Comparison of ENCODE assay signal across 21 mouse cellular contexts in genomic region chr1:164973790-164974189, GRCm38 (mm10). TPM values are rescaled to one million over a fixed set of nuclear protein-coding genes. Genes with fewer than 3 reads are reported as not detected.
DNase-seq lines count a peak whose midpoint lies in the region; ATAC-seq and TF ChIP-seq lines count a peak whose summit lies in the region.
"Had no signal": no experiment of that assay in that cellular context is flagged by ENCODE, and none has a peak within 500 bp of the region (broad histone marks: within the 10 kb centered on the region; RNA-seq: fewer than 3 reads in every experiment).

No protein-coding gene starts in this region.

- no peaks in the 10 kb centered on the region for H3K4me1 ChIP-seq in heart, embryonic 11.5 days (ENCODE audit: control insufficient read depth, insufficient read depth, low read length)
- H3K4me1 ChIP-seq in forebrain, postnatal 0 days (ENCODE audit: insufficient read depth), result no peaks in the 10 kb centered on the region
- peaks cover 5% of the 10 kb centered on the region; the same call in 1 of the 2 replicates for H3K4me1 ChIP-seq in midbrain, embryonic 16.5 days (ENCODE audit: control insufficient read depth, insufficient read depth, low read length)
- H3K4me1 ChIP-seq: heart, embryonic 10.5 days; hindbrain, embryonic 15.5 days; limb, embryonic 15.5 days had no signal

- peak; percentile 45 for DNase-seq in heart, adult 11 months
- peak; percentile 33 for DNase-seq in forebrain, postnatal 0 days
- no peak for DNase-seq in adrenal gland, postnatal 10 days
- DNase-seq in gastrocnemius, adult 18-20 months (ENCODE audit: low spot score), result no peak
- no peak for DNase-seq in left cerebral cortex, adult 11 months (ENCODE audit: low spot score)
- DNase-seq: cerebellum, adult 8-10 months; gastrocnemius, postnatal 36 days; heart, postnatal 14 days; kidney, adult 8-10 months; kidney, postnatal 25 days; layer of hippocampus, adult 9-11 months had no signal

- H3K9ac ChIP-seq in heart, embryonic 11.5 days (ENCODE audit: low read depth, low read length), result no peak overlapping the region
- no peak overlapping the region for H3K9ac ChIP-seq in forebrain, postnatal 0 days
- no peak overlapping the region for H3K9ac ChIP-seq in midbrain, embryonic 16.5 days (ENCODE audit: low read depth, low read length)
- H3K9ac ChIP-seq: hindbrain, embryonic 15.5 days; limb, embryonic 15.5 days had no signal

- H3K4me2 ChIP-seq in heart, embryonic 11.5 days, result no peak overlapping the region
- H3K4me2 ChIP-seq in forebrain, postnatal 0 days (ENCODE audit: low read depth), result no peak overlapping the region
- H3K4me2 ChIP-seq in midbrain, embryonic 16.5 days (ENCODE audit: low read length), result no peak overlapping the region
- H3K4me2 ChIP-seq: hindbrain, embryonic 15.5 days; limb, embryonic 15.5 days had no signal

- WGBS in heart, embryonic 11.5 days (ENCODE audit: insufficient replicate concordance), result 56% methylated on average over 3 of the region's 3 CpGs
- WGBS in forebrain, postnatal 0 days, result 3% methylated on average over 3 of the region's 3 CpGs
- 3% methylated on average over 3 of the region's 3 CpGs for WGBS in midbrain, embryonic 16.5 days

- H3K27me3 ChIP-seq in heart, embryonic 11.5 days (ENCODE audit: control insufficient read depth, insufficient read depth, low read length), result no peaks in the 10 kb centered on the region
- no peaks in the 10 kb centered on the region for H3K27me3 ChIP-seq in forebrain, postnatal 0 days (ENCODE audit: insufficient read depth, low read length)
- H3K27me3 ChIP-seq in midbrain, embryonic 16.5 days (ENCODE audit: control insufficient read depth, insufficient read depth, low read depth, low read length), result no peaks in the 10 kb centered on the region
- H3K27me3 ChIP-seq: hindbrain, embryonic 15.5 days; limb, embryonic 15.5 days had no signal

- H3K27ac ChIP-seq in heart, embryonic 11.5 days (ENCODE audit: low read depth, low read length), result no peak overlapping the region
- no peak overlapping the region for H3K27ac ChIP-seq in forebrain, postnatal 0 days (ENCODE audit: low read depth, low read length)
- 0 out of 2 replicates have a peak overlapping the region, but pooled peaks have one; percentile 39 for H3K27ac ChIP-seq in midbrain, embryonic 16.5 days (ENCODE audit: low read length)
- H3K27ac ChIP-seq: heart, embryonic 10.5 days; hindbrain, embryonic 15.5 days; limb, embryonic 15.5 days; stomach, postnatal 0 days had no signal

- H3K9me3 ChIP-seq in heart, embryonic 11.5 days (replicated peaks; ENCODE audit: control insufficient read depth, low read length), result no peaks in the 10 kb centered on the region
- H3K9me3 ChIP-seq in forebrain, postnatal 0 days (ENCODE audit: low read length), result no peaks in the 10 kb centered on the region
- H3K9me3 ChIP-seq in midbrain, embryonic 16.5 days (replicated peaks; ENCODE audit: control insufficient read depth, low read length, poor library complexity, severe bottlenecking), result no peaks in the 10 kb centered on the region
- H3K9me3 ChIP-seq: heart, embryonic 10.5 days; hindbrain, embryonic 15.5 days; limb, embryonic 15.5 days had no signal

- TF ChIP-seq CTCF in forebrain, postnatal 0 days (IDR thresholded peaks at IDR 0.05; ENCODE audit: low read depth), result no peak

- H3K4me3 ChIP-seq in heart, embryonic 11.5 days (ENCODE audit: low read depth, low read length), result no peak overlapping the region
- no peak overlapping the region for H3K4me3 ChIP-seq in forebrain, postnatal 0 days (ENCODE audit: low read depth, low read length)
- H3K4me3 ChIP-seq in midbrain, embryonic 16.5 days (ENCODE audit: low read depth, low read length), result no peak overlapping the region
- H3K4me3 ChIP-seq: heart, embryonic 10.5 days; hindbrain, embryonic 15.5 days; limb, embryonic 15.5 days had no signal

- no peaks in the 10 kb centered on the region for H3K36me3 ChIP-seq in heart, embryonic 11.5 days (ENCODE audit: control insufficient read depth, insufficient read depth, low read length)
- no peaks in the 10 kb centered on the region for H3K36me3 ChIP-seq in forebrain, postnatal 0 days (ENCODE audit: insufficient read depth)
- H3K36me3 ChIP-seq in midbrain, embryonic 16.5 days (ENCODE audit: control insufficient read depth, insufficient read depth, low read length), result no peaks in the 10 kb centered on the region
- H3K36me3 ChIP-seq: heart, embryonic 10.5 days; hindbrain, embryonic 15.5 days; limb, embryonic 15.5 days had no signal

- no peak for ATAC-seq in heart, embryonic 11.5 days (replicated peaks; ENCODE audit: insufficient number of reproducible peaks, low FRiP score, low TSS enrichment)
- ATAC-seq in common myeloid progenitor, adult 5-6 weeks (replicated peaks; ENCODE audit: low read depth, poor library complexity, severe bottlenecking), result 0 out of 2 replicates have a peak, but pooled peaks have one; percentile 22
- ATAC-seq in forebrain, postnatal 0 days, result peak; percentile 78
- ATAC-seq in midbrain, embryonic 16.5 days, result peak; percentile 91

RNA-seq across cellular contexts. Expression of gene Xcl1, which starts 38.5 kb away (rescaled TPM):
- not detected in 2 replicates for polyA plus RNA-seq in heart, embryonic 11.5 days (2014; fragmentation: Nextera tagmentation; extraction: Ambion mirVana)
- 2.5 TPM in 1 of 2 replicates, not detected in the other for total RNA-seq in common myeloid progenitor, adult 5-6 weeks (2017)
- total RNA-seq in forebrain, postnatal 0 days (2014; rRNA removed), result not detected in 2 replicates
- polyA plus RNA-seq in forebrain, postnatal 0 days (2015; fragmentation: Nextera tagmentation; extraction: Ambion mirVana), result not detected in 2 replicates
- polyA plus RNA-seq in midbrain, embryonic 16.5 days (2015; fragmentation: Nextera tagmentation; extraction: Ambion mirVana), result not detected in 2 replicates
- total RNA-seq in adrenal gland, postnatal 10 days (2021), result not detected
- not detected for total RNA-seq in gastrocnemius, adult 18-20 months (2021)
- total RNA-seq: adrenal gland, adult 18-20 months; gastrocnemius, postnatal 36 days; heart, postnatal 14 days had no signal
- polyA plus RNA-seq: cortical plate, adult 2 months; heart, embryonic 10.5 days; hindbrain, embryonic 15.5 days; limb, embryonic 15.5 days; liver, embryonic 16.5 days had no signal

Comparison
In these comparisons a context has a peak if more than half of its experiments do, and no peak if none do; other contexts are left out.
1. DNase-seq: peak in heart, adult 11 months (single experiment) and forebrain, postnatal 0 days (single experiment); none in adrenal gland, postnatal 10 days (single experiment), gastrocnemius, adult 18-20 months (single experiment) and left cerebral cortex, adult 11 months (single experiment).